Mouse (Mus musculus): Measurements from ENCODE around the gene Cfl2. TPM values are rescaled to one million over a fixed set of nuclear protein-coding genes. Genes with fewer than 3 reads are reported as not detected.

Gene Cfl2
- polyA plus RNA-seq, 1 experiment from 2014 or later, result 122 TPM

- no peak overlapping the region for H3K27ac ChIP-seq (ENCODE audit: low read length)
- peak; percentile 54 for TF ChIP-seq CTCF (IDR thresholded peaks at IDR 0.05)
- TF ChIP-seq EP300 (IDR thresholded peaks at IDR 0.05), result no peak
- H3K9ac ChIP-seq (replicated peaks; ENCODE audit: low read depth), result no peak overlapping the region
- H3K4me1 ChIP-seq (ENCODE audit: insufficient read depth, low read depth, low read length), result no peaks in the 10 kb centered on the region
- H3K4me3 ChIP-seq (ENCODE audit: low read depth, low read length), result no peak overlapping the region
- no peaks in the 10 kb centered on the region for H3K36me3 ChIP-seq (ENCODE audit: insufficient read depth, low read length)
- ATAC-seq, result no peak
- H3K4me2 ChIP-seq (replicated peaks; ENCODE audit: low read depth, low read length), result no peak overlapping the region
- 94% methylated on average over 3 of the region's 3 CpGs for WGBS
- H3K9me3 ChIP-seq (ENCODE audit: low read length), result no peaks in the 10 kb centered on the region
- DNase-seq (ENCODE audit: low spot score), result peak; percentile 27
- no peaks in the 10 kb centered on the region for H3K27me3 ChIP-seq (replicated peaks; ENCODE audit: insufficient read depth, low read length)
Measured at GRCm38 (mm10) chr12:54825202-54825601, 37.5 kb downstream of the Cfl2 start.

GRCm38 (mm10) chr12:54822836-54823426, 39.7 kb downstream of the Cfl2 start:
- ATAC-seq (no peak), DNase-seq (ENCODE audit: low spot score) (peak; percentile 9)
- 45% methylated on average over 4 of the region's 4 CpGs for WGBS
- Histone ChIP-seq H3K4me3 (ENCODE audit: low read depth, low read length) (no peak overlapping the region), H3K27ac (ENCODE audit: low read length) (no peak overlapping the region), H3K9ac (replicated peaks; ENCODE audit: low read depth) (no peak overlapping the region), H3K36me3 (ENCODE audit: insufficient read depth, low read length) (no peaks in the 10 kb centered on the region), H3K27me3 (replicated peaks; ENCODE audit: insufficient read depth, low read length) (no peaks in the 10 kb centered on the region), H3K4me2 (replicated peaks; ENCODE audit: low read depth, low read length) (no peak overlapping the region), H3K9me3 (ENCODE audit: low read length) (no peaks in the 10 kb centered on the region), H3K4me1 (ENCODE audit: insufficient read depth, low read depth, low read length) (no peaks in the 10 kb centered on the region)
- TF ChIP-seq CTCF (IDR thresholded peaks at IDR 0.05), result no peak
- no peak for TF ChIP-seq EP300 (IDR thresholded peaks at IDR 0.05)

GRCm38 (mm10) chr12:54820684-54821161, 42.0 kb downstream of the Cfl2 start:
- H3K4me3 ChIP-seq (ENCODE audit: low read depth, low read length), result no peak overlapping the region
- TF ChIP-seq EP300 (IDR thresholded peaks at IDR 0.05), result no peak
- no peak for TF ChIP-seq CTCF (IDR thresholded peaks at IDR 0.05)
- no peak overlapping the region for H3K9ac ChIP-seq (replicated peaks; ENCODE audit: low read depth)
- no peak overlapping the region for H3K27ac ChIP-seq (ENCODE audit: low read length)
- H3K27me3 ChIP-seq (replicated peaks; ENCODE audit: insufficient read depth, low read length), result no peaks in the 10 kb centered on the region
- H3K9me3 ChIP-seq (ENCODE audit: low read length), result no peaks in the 10 kb centered on the region
- no peak overlapping the region for H3K4me2 ChIP-seq (replicated peaks; ENCODE audit: low read depth, low read length)
- no peak for ATAC-seq
- no peaks in the 10 kb centered on the region for H3K4me1 ChIP-seq (ENCODE audit: insufficient read depth, low read depth, low read length)
- no peaks in the 10 kb centered on the region for H3K36me3 ChIP-seq (ENCODE audit: insufficient read depth, low read length)
- peak; percentile 39 for DNase-seq (ENCODE audit: low spot score)
- WGBS, result 34% methylated on average over 2 of the region's 2 CpGs

GRCm38 (mm10) chr12:54819181-54819935, 43.3 kb downstream of the Cfl2 start:
- H3K4me1 ChIP-seq (ENCODE audit: insufficient read depth, low read depth, low read length), result no peaks in the 10 kb centered on the region

GRCm38 (mm10) chr12:54810142-54810541, 52.5 kb downstream of the Cfl2 start:
- peak; percentile 55 for ATAC-seq
- Histone ChIP-seq H3K4me3 (ENCODE audit: low read depth, low read length) (no peak overlapping the region), H3K4me2 (replicated peaks; ENCODE audit: low read depth, low read length) (no peak overlapping the region), H3K36me3 (ENCODE audit: insufficient read depth, low read length) (no peaks in the 10 kb centered on the region), H3K9me3 (ENCODE audit: low read length) (no peaks in the 10 kb centered on the region), H3K4me1 (ENCODE audit: insufficient read depth, low read depth, low read length) (peaks cover 4% of the 10 kb centered on the region; the same call in 1 of the 2 replicates), H3K9ac (replicated peaks; ENCODE audit: low read depth) (no peak overlapping the region), H3K27me3 (replicated peaks; ENCODE audit: insufficient read depth, low read length) (no peaks in the 10 kb centered on the region), H3K27ac (ENCODE audit: low read length) (no peak overlapping the region)
- peak; percentile 82 for DNase-seq (ENCODE audit: low spot score)
- TF ChIP-seq EP300 (IDR thresholded peaks at IDR 0.05), result no peak
- TF ChIP-seq CTCF (IDR thresholded peaks at IDR 0.05), result no peak
- 15% methylated on average over 2 of the region's 2 CpGs for WGBS

More at GRCm38 (mm10) chr12:54819181-54819935, 43.3 kb downstream of the Cfl2 start:
- DNase-seq (ENCODE audit: low spot score) (no peak), ATAC-seq (no peak)
- Histone ChIP-seq H3K27me3 (replicated peaks; ENCODE audit: insufficient read depth, low read length) (no peaks in the 10 kb centered on the region), H3K9ac (replicated peaks; ENCODE audit: low read depth) (no peak overlapping the region), H3K27ac (ENCODE audit: low read length) (no peak overlapping the region), H3K36me3 (ENCODE audit: insufficient read depth, low read length) (no peaks in the 10 kb centered on the region), H3K4me3 (ENCODE audit: low read depth, low read length) (no peak overlapping the region), H3K9me3 (ENCODE audit: low read length) (no peaks in the 10 kb centered on the region), H3K4me2 (replicated peaks; ENCODE audit: low read depth, low read length) (no peak overlapping the region)
- TF ChIP-seq CTCF (IDR thresholded peaks at IDR 0.05) (no peak), EP300 (IDR thresholded peaks at IDR 0.05) (no peak)
- WGBS, result 45% methylated on average over 6 of the region's 6 CpGs

Other genes with a start within 250 kb of the Cfl2 start
- 134 and 155 TPM in 2 replicates for gene Sptssa, start 206.3 kb downstream of the Cfl2 start, polyA plus RNA-seq (2015; fragmentation: Nextera tagmentation; extraction: Ambion mirVana)
- 80.8 and 82.5 TPM in 2 replicates for gene Eapp, start 167.0 kb downstream of the Cfl2 start, polyA plus RNA-seq (2015; fragmentation: Nextera tagmentation; extraction: Ambion mirVana)
- 115 and 139 TPM in 2 replicates for gene Snx6, start 67.2 kb downstream of the Cfl2 start, polyA plus RNA-seq (2015; fragmentation: Nextera tagmentation; extraction: Ambion mirVana)
- not detected in 2 replicates for gene Gm20403, start 123.7 kb upstream of the Cfl2 start, polyA plus RNA-seq (2015; fragmentation: Nextera tagmentation; extraction: Ambion mirVana)
- 17.5 and 20.7 TPM in 2 replicates for gene Baz1a, start 151.5 kb upstream of the Cfl2 start, polyA plus RNA-seq (2015; fragmentation: Nextera tagmentation; extraction: Ambion mirVana)
- 14.4 and 14.6 TPM in 2 replicates for gene 2700097O09Rik, start 217.2 kb upstream of the Cfl2 start, polyA plus RNA-seq (2015; fragmentation: Nextera tagmentation; extraction: Ambion mirVana)
- gene Srp54a, start 217.4 kb upstream of the Cfl2 start, polyA plus RNA-seq (2015; fragmentation: Nextera tagmentation; extraction: Ambion mirVana), result 124 and 130 TPM in 2 replicates